17 mouse cellular contexts compared by ENCODE assay signal in genomic region chr5:118448884-118449515, GRCm38 (mm10).
DNase-seq lines count a peak whose midpoint lies in the region; ATAC-seq and TF ChIP-seq lines count a peak whose summit lies in the region.
"Had no signal": no experiment of that assay in that cellular context is flagged by ENCODE, and none has a peak within 500 bp of the region (broad histone marks: within the 10 kb centered on the region; RNA-seq: fewer than 3 reads in every experiment).

No protein-coding gene starts in this region.

- TF ChIP-seq EP300 in liver, postnatal 0 days (IDR thresholded peaks at IDR 0.05; ENCODE audit: low read depth) = no peak
- TF ChIP-seq EP300 in stomach, postnatal 0 days (optimal IDR thresholded peaks at IDR 0.05) = no peak

- no peak overlapping the region for H3K27ac ChIP-seq in liver, embryonic 12.5 days
- H3K27ac ChIP-seq in liver, postnatal 0 days (ENCODE audit: low read depth) = no peak overlapping the region
- no peak overlapping the region; the same call in 1 of the 2 replicates for H3K27ac ChIP-seq in stomach, postnatal 0 days (replicated peaks)
- no peak overlapping the region for H3K27ac ChIP-seq in cerebellum, adult 2 months (ENCODE audit: insufficient read depth, low read length)
- H3K27ac ChIP-seq in midbrain, embryonic 16.5 days (ENCODE audit: low read length) = no peak overlapping the region
- H3K27ac ChIP-seq: heart, embryonic 13.5 days; hindbrain, embryonic 13.5 days had no signal

- peaks cover 26% of the 10 kb centered on the region for H3K4me1 ChIP-seq in liver, embryonic 12.5 days
- H3K4me1 ChIP-seq in liver, postnatal 0 days (ENCODE audit: insufficient read depth) = peaks cover 8% of the 10 kb centered on the region; the same call in 1 of the 2 replicates
- H3K4me1 ChIP-seq in stomach, postnatal 0 days (replicated peaks; ENCODE audit: control insufficient read depth, insufficient read depth) = no peaks in the 10 kb centered on the region
- no peaks in the 10 kb centered on the region for H3K4me1 ChIP-seq in cerebellum, adult 2 months (ENCODE audit: control insufficient read depth, insufficient read depth, low read length)
- H3K4me1 ChIP-seq in midbrain, embryonic 16.5 days (ENCODE audit: control insufficient read depth, insufficient read depth, low read length) = no peaks in the 10 kb centered on the region; the same call in 1 of the 2 replicates

- H3K4me3 ChIP-seq in liver, embryonic 12.5 days = no peak overlapping the region
- H3K4me3 ChIP-seq in liver, postnatal 0 days (ENCODE audit: low read depth, low read length) = no peak overlapping the region
- H3K4me3 ChIP-seq in stomach, postnatal 0 days (ENCODE audit: low read depth, low read length) = no peak overlapping the region
- H3K4me3 ChIP-seq in cerebellum, adult 2 months (replicated peaks; ENCODE audit: insufficient read depth, low read depth, low read length) = no peak overlapping the region
- no peak overlapping the region for H3K4me3 ChIP-seq in midbrain, embryonic 16.5 days (ENCODE audit: low read depth, low read length)
- H3K4me3 ChIP-seq: heart, embryonic 13.5 days; hindbrain, embryonic 13.5 days had no signal

- 37% methylated on average over 4 of the region's 4 CpGs for WGBS in liver, embryonic 12.5 days (ENCODE audit: insufficient replicate concordance)
- 56% methylated on average over 4 of the region's 4 CpGs for WGBS in liver, postnatal 0 days (ENCODE audit: insufficient replicate concordance)
- WGBS in large intestine, adult 2 months = 37% methylated on average over 4 of the region's 4 CpGs
- 62% methylated on average over 3 of the region's 4 CpGs for WGBS in stomach, postnatal 0 days
- WGBS in cerebellum, adult 2 months = 72% methylated on average over 4 of the region's 4 CpGs
- 73% methylated on average over 4 of the region's 4 CpGs for WGBS in midbrain, embryonic 16.5 days

- in situ Hi-C loops in Patski (cut with MboI; ENCODE audit: low pct_unique_long_range_greater_than_20kb) = no loop called here

- H3K9ac ChIP-seq in liver, embryonic 12.5 days = no peak overlapping the region
- no peak overlapping the region for H3K9ac ChIP-seq in liver, postnatal 0 days (replicated peaks)
- H3K9ac ChIP-seq in stomach, postnatal 0 days (ENCODE audit: low read length) = no peak overlapping the region
- H3K9ac ChIP-seq in midbrain, embryonic 16.5 days (ENCODE audit: low read depth, low read length) = no peak overlapping the region
- H3K9ac ChIP-seq: forebrain, postnatal 0 days; heart, embryonic 13.5 days; hindbrain, embryonic 13.5 days had no signal

- CTCF ChIA-PET in Patski (lab: Charles Lee) = interaction anchor here (0.9 kb wide), 1 partner anchor 16 kb away, joined by 3 read pairs; no protein-coding TSS in a partner anchor

- no peaks in the 10 kb centered on the region for H3K36me3 ChIP-seq in liver, embryonic 12.5 days
- no peaks in the 10 kb centered on the region for H3K36me3 ChIP-seq in liver, postnatal 0 days (replicated peaks; ENCODE audit: insufficient read depth, low read length)
- no peaks in the 10 kb centered on the region for H3K36me3 ChIP-seq in stomach, postnatal 0 days (ENCODE audit: control insufficient read depth, insufficient read depth, low read length)
- H3K36me3 ChIP-seq in midbrain, embryonic 16.5 days (ENCODE audit: control insufficient read depth, insufficient read depth, low read length) = no peaks in the 10 kb centered on the region
- H3K36me3 ChIP-seq: heart, embryonic 13.5 days; hindbrain, embryonic 13.5 days had no signal

- no peak for DNase-seq in liver, postnatal 0 days
- no peak for DNase-seq in Patski (ENCODE audit: low read depth, low spot score)
- peak; percentile 48 for DNase-seq in large intestine, adult 2 months (ENCODE audit: low read depth, low spot score)
- DNase-seq in stomach, postnatal 0 days (ENCODE audit: low spot score) = peak; percentile 24
- DNase-seq in cerebellum, adult 2 months = no peak
- no peak for DNase-seq in spleen, adult 18-20 months
- DNase-seq: adrenal gland, adult 2 months; forebrain, postnatal 0 days; gastrocnemius, postnatal 25 days; kidney, adult 9 months; layer of hippocampus, adult 9-11 months; lung, postnatal 14 days; thymus, postnatal 25 days had no signal

- no peak overlapping the region for H3K4me2 ChIP-seq in liver, embryonic 12.5 days
- H3K4me2 ChIP-seq in liver, postnatal 0 days (ENCODE audit: low read depth, low read length) = no peak overlapping the region
- H3K4me2 ChIP-seq in stomach, postnatal 0 days (replicated peaks; ENCODE audit: low read depth) = no peak overlapping the region
- no peak overlapping the region for H3K4me2 ChIP-seq in midbrain, embryonic 16.5 days (ENCODE audit: low read length)
- H3K4me2 ChIP-seq: heart, embryonic 13.5 days; hindbrain, embryonic 13.5 days had no signal

- TF ChIP-seq POLR2A in cerebellum, adult 2 months (IDR thresholded peaks at IDR 0.05; ENCODE audit: borderline replicate concordance, insufficient read depth, low read length) = no peak

- H3K27me3 ChIP-seq in liver, embryonic 12.5 days (replicated peaks) = peaks cover 58% of the 10 kb centered on the region
- H3K27me3 ChIP-seq in liver, postnatal 0 days (ENCODE audit: insufficient read depth, low read length) = no peaks in the 10 kb centered on the region
- no peaks in the 10 kb centered on the region for H3K27me3 ChIP-seq in Patski
- no peaks in the 10 kb centered on the region for H3K27me3 ChIP-seq in stomach, postnatal 0 days (ENCODE audit: control insufficient read depth, insufficient read depth, low read length)
- no peaks in the 10 kb centered on the region; the same call in 1 of the 2 replicates for H3K27me3 ChIP-seq in cerebellum, adult 2 months (ENCODE audit: control insufficient read depth, insufficient read depth, low read length)
- H3K27me3 ChIP-seq in midbrain, embryonic 16.5 days (ENCODE audit: control insufficient read depth, insufficient read depth, low read depth, low read length) = no peaks in the 10 kb centered on the region

- ATAC-seq in liver, embryonic 12.5 days = peak; percentile 49; the same call in 1 of the 2 replicates
- no peak for ATAC-seq in liver, postnatal 0 days
- ATAC-seq in Patski = peak; percentile 44
- ATAC-seq in stomach, postnatal 0 days (ENCODE audit: low FRiP score, low TSS enrichment) = peak; percentile 70; the same call in 1 of the 2 replicates
- ATAC-seq in midbrain, embryonic 16.5 days = no peak
- ATAC-seq: forebrain, postnatal 0 days had no signal

- POLR2A ChIA-PET in Patski (lab: Charles Lee) = interaction anchor here (0.7 kb wide), 1 partner anchor 146 kb away, joined by 4 read pairs; no protein-coding TSS in a partner anchor

- no peak for TF ChIP-seq CTCF in liver, postnatal 0 days (IDR thresholded peaks at IDR 0.05; ENCODE audit: low read depth)
- no peak for TF ChIP-seq CTCF in Patski (IDR thresholded peaks at IDR 0.05)
- no peak for TF ChIP-seq CTCF in stomach, postnatal 0 days (IDR thresholded peaks at IDR 0.05; ENCODE audit: low read depth)
- no peak for TF ChIP-seq CTCF in cerebellum, adult 2 months (IDR thresholded peaks at IDR 0.05; ENCODE audit: borderline replicate concordance, insufficient read depth, low read depth, low read length)

- no peaks in the 10 kb centered on the region for H3K9me3 ChIP-seq in liver, embryonic 12.5 days (replicated peaks)
- H3K9me3 ChIP-seq in liver, postnatal 0 days (ENCODE audit: low read length) = no peaks in the 10 kb centered on the region
- no peaks in the 10 kb centered on the region for H3K9me3 ChIP-seq in stomach, postnatal 0 days (ENCODE audit: control insufficient read depth, low read length)
- H3K9me3 ChIP-seq in midbrain, embryonic 16.5 days (replicated peaks; ENCODE audit: control insufficient read depth, low read length, poor library complexity, severe bottlenecking) = no peaks in the 10 kb centered on the region
- H3K9me3 ChIP-seq: heart, embryonic 13.5 days; hindbrain, embryonic 13.5 days had no signal

Comparison
In these comparisons a context has a peak if more than half of its experiments do, and no peak if none do; other contexts are left out.
1. ATAC-seq: peak in liver, embryonic 12.5 days (single experiment), Patski (single experiment) and stomach, postnatal 0 days (single experiment); none in liver, postnatal 0 days (single experiment) and midbrain, embryonic 16.5 days (single experiment).
2. DNase-seq: peak in large intestine, adult 2 months (single experiment) and stomach, postnatal 0 days (single experiment); none in liver, postnatal 0 days (single experiment), Patski (single experiment), cerebellum, adult 2 months (0 of 2) and spleen, adult 18-20 months (0 of 2).